Comparison of ENCODE assay signal across 8 mouse cellular contexts in the genomic region with DNA sequence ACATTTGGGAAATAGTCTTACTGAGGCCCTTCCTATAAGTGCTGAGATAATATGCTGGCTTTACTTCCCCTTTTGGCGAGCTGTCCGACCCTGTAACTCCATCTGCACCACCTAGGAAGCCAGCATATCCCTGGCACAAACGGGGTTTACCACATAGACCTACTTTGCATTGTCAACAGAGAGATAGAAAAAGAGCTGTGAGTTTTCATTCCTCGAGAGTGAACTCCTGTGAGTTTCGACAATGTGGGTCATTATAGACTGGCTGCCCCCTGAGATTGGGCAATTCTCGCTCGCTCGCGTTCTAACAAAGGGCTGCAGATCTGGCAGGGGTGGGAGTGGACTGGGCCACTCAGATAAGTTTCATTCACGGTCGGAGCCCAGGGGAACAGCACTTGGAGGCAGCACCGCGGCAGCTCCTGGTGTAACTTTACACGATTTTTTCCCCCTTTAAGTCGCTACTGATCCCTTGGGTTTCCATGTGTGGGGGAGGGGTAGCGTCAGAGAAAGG.
DNase-seq lines count a peak whose midpoint lies in the region; ATAC-seq and TF ChIP-seq lines count a peak whose summit lies in the region.

No protein-coding gene starts in this region.

- peaks cover 40% of the 10 kb centered on the region for H3K4me1 ChIP-seq in lung, embryonic 16.5 days (replicated peaks; ENCODE audit: control insufficient read depth, insufficient read depth, low read length)
- H3K4me1 ChIP-seq in heart, embryonic 11.5 days (ENCODE audit: control insufficient read depth, insufficient read depth, low read length), result peaks cover 15% of the 10 kb centered on the region
- H3K4me1 ChIP-seq in limb, embryonic 10.5 days, result peaks cover 99% of the 10 kb centered on the region
- H3K4me1 ChIP-seq in midbrain, postnatal 0 days (ENCODE audit: insufficient read depth, low read length), result no peaks in the 10 kb centered on the region; the same call in 1 of the 2 replicates

- peak overlapping the region; percentile 3; the same call in 1 of the 2 replicates for H3K27ac ChIP-seq in lung, embryonic 16.5 days (ENCODE audit: low read length)
- H3K27ac ChIP-seq in heart, embryonic 11.5 days (ENCODE audit: low read depth, low read length), result no peak overlapping the region
- H3K27ac ChIP-seq in limb, embryonic 10.5 days, result peak overlapping the region; percentile 86
- H3K27ac ChIP-seq in midbrain, postnatal 0 days (ENCODE audit: low read depth, low read length), result no peak overlapping the region

- WGBS in lung, embryonic 16.5 days, result 12% methylated on average over 16 of the region's 16 CpGs
- 7% methylated on average over 16 of the region's 16 CpGs for WGBS in heart, embryonic 11.5 days (ENCODE audit: insufficient replicate concordance)
- 8% methylated on average over 16 of the region's 16 CpGs for WGBS in limb, embryonic 10.5 days
- WGBS in midbrain, postnatal 0 days, result 4% methylated on average over 16 of the region's 16 CpGs

- H3K4me3 ChIP-seq in lung, embryonic 16.5 days (ENCODE audit: low read length), result peak overlapping the region; percentile 35
- H3K4me3 ChIP-seq in heart, embryonic 11.5 days (ENCODE audit: low read depth, low read length), result peak overlapping the region; percentile 25
- peak overlapping the region; percentile 37 for H3K4me3 ChIP-seq in limb, embryonic 10.5 days
- H3K4me3 ChIP-seq in midbrain, postnatal 0 days (ENCODE audit: low read depth, low read length), result peak overlapping the region; percentile 20

- H3K9me3 ChIP-seq in lung, embryonic 16.5 days (ENCODE audit: control insufficient read depth, low read length), result no peaks in the 10 kb centered on the region
- H3K9me3 ChIP-seq in heart, embryonic 11.5 days (replicated peaks; ENCODE audit: control insufficient read depth, low read length), result no peaks in the 10 kb centered on the region
- no peaks in the 10 kb centered on the region for H3K9me3 ChIP-seq in limb, embryonic 10.5 days (replicated peaks)
- H3K9me3 ChIP-seq in midbrain, postnatal 0 days (ENCODE audit: low read length), result no peaks in the 10 kb centered on the region

- H3K27me3 ChIP-seq in lung, embryonic 16.5 days (ENCODE audit: control insufficient read depth, insufficient read depth, low read depth, low read length), result no peaks in the 10 kb centered on the region
- no peaks in the 10 kb centered on the region; the same call in 1 of the 2 replicates for H3K27me3 ChIP-seq in heart, embryonic 11.5 days (ENCODE audit: control insufficient read depth, insufficient read depth, low read length)
- no peaks in the 10 kb centered on the region for H3K27me3 ChIP-seq in limb, embryonic 10.5 days (ENCODE audit: low read depth, poor library complexity, severe bottlenecking)
- H3K27me3 ChIP-seq in midbrain, postnatal 0 days (ENCODE audit: insufficient read depth, low read length), result no peaks in the 10 kb centered on the region

- no peak for TF ChIP-seq CTCF in midbrain, postnatal 0 days (IDR thresholded peaks at IDR 0.05)

- no peaks in the 10 kb centered on the region for H3K36me3 ChIP-seq in lung, embryonic 16.5 days (ENCODE audit: control insufficient read depth, insufficient read depth, low read length)
- no peaks in the 10 kb centered on the region for H3K36me3 ChIP-seq in heart, embryonic 11.5 days (ENCODE audit: control insufficient read depth, insufficient read depth, low read length)
- H3K36me3 ChIP-seq in limb, embryonic 10.5 days, result no peaks in the 10 kb centered on the region
- no peaks in the 10 kb centered on the region for H3K36me3 ChIP-seq in midbrain, postnatal 0 days (ENCODE audit: insufficient read depth, low read length)

- peak overlapping the region; percentile 61 for H3K9ac ChIP-seq in lung, embryonic 16.5 days (ENCODE audit: low read length)
- peak overlapping the region; percentile 68 for H3K9ac ChIP-seq in heart, embryonic 11.5 days (ENCODE audit: low read depth, low read length)
- H3K9ac ChIP-seq in midbrain, postnatal 0 days (replicated peaks; ENCODE audit: low read length, poor library complexity, severe bottlenecking), result 0 out of 2 replicates have a peak overlapping the region, but pooled peaks have one; percentile 14

- ATAC-seq in lung, embryonic 16.5 days (ENCODE audit: low read depth), result peak; percentile 60
- no peak for ATAC-seq in heart, embryonic 11.5 days (replicated peaks; ENCODE audit: insufficient number of reproducible peaks, low FRiP score, low TSS enrichment)
- no peak for ATAC-seq in midbrain, postnatal 0 days (ENCODE audit: low FRiP score)

- no peak for DNase-seq in lung, postnatal 25 days (ENCODE audit: low spot score)
- DNase-seq in limb, embryonic 10.5 days (ENCODE audit: low spot score), result peak; percentile 65
- peak; percentile 12 for DNase-seq in midbrain, postnatal 0 days (ENCODE audit: low spot score)
- DNase-seq in urinary bladder, postnatal 14 days (ENCODE audit: low spot score), result no peak
- no peak for DNase-seq in gastrocnemius, postnatal 36 days
- DNase-seq in gastrocnemius, postnatal 25 days, result no peak

- intact Hi-C loops in gastrocnemius, postnatal 36 days (cut with DNase I), result no loop called here

- peak overlapping the region; percentile 61 for H3K4me2 ChIP-seq in lung, embryonic 16.5 days (ENCODE audit: low read depth, low read length)
- peak overlapping the region; percentile 61 for H3K4me2 ChIP-seq in heart, embryonic 11.5 days
- peak overlapping the region; percentile 48 for H3K4me2 ChIP-seq in midbrain, postnatal 0 days (ENCODE audit: low read depth, low read length, poor library complexity, severe bottlenecking)

Comparison
In these comparisons a context has a peak if more than half of its experiments do, and no peak if none do; other contexts are left out.
1. H3K27ac ChIP-seq: peak in lung, embryonic 16.5 days (single experiment) and limb, embryonic 10.5 days (single experiment); none in heart, embryonic 11.5 days (single experiment) and midbrain, postnatal 0 days (single experiment).
2. H3K9ac ChIP-seq: peak in every context shown above with its lines; median percentile 68 in heart, embryonic 11.5 days; 61 in lung, embryonic 16.5 days; 14 in midbrain, postnatal 0 days.
3. DNase-seq: peak in limb, embryonic 10.5 days (single experiment) and midbrain, postnatal 0 days (single experiment); none in lung, postnatal 25 days (single experiment), urinary bladder, postnatal 14 days (single experiment), gastrocnemius, postnatal 36 days (0 of 2) and gastrocnemius, postnatal 25 days (single experiment).
4. Peak in every context shown above with its lines, with median percentiles within 50 percentile points of each other: H3K4me2 ChIP-seq and H3K4me3 ChIP-seq.